Mouse (Mus musculus) megakaryocyte, embryonic 14.5 days (primary cell): Measurements from ENCODE around the gene Mst1.

Experiments
- FLI1 ChIP-seq: IDR thresholded peaks from 2 replicates; pipeline ENCODE4 v1.6.1; 2012; ENCODE audit warnings: low read length, inconsistent platforms, mixed read lengths
- GATA1 ChIP-seq: IDR thresholded peaks from 3 replicates; pipeline ENCODE4 v1.6.1; 2012; ENCODE audit warnings: mixed read lengths, low read length, inconsistent platforms, borderline replicate concordance

- TF ChIP-seq GATA1 (no peak), FLI1 (no peak)
Measured at GRCm38 (mm10) chr9:108112719-108113340, 32.6 kb downstream of the Mst1 start.
